Mouse (Mus musculus) lung, adult 18-20 months (tissue): ENCODE measurements around the gene Scd3.

Experiments
- DNase-seq, 2 experiments: peaks; one replicate each; pipeline ENCODE4 v3.0.0; 2022; ENCODE audit warnings: mixed read lengths in 2 of 2

Scd3 gene

DNA sequence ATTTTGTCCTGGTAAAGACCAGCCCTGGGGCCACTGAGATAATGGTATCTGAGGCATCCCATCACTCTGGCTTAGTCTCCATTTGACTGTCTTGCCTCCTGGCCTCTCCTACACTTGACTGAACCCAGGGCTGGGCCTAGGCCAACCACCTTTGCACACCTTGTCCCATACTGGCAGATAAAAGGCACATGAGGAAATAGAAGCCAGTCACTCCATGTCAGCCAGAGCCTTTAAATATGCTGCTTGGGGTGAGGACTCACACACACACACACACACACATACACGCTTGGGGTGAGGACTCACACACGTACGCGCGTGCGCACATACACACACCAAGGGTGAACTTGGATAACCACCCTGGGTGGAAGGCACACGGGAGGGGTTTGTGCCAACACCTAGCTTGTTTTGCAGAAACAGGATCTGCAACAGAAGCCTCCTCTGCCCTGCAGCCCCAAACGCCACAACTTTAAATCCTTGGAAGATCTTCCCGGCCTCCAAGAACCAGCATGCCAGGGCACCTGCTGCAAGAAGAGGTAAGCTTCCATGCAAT, at the start of gene Scd3:
TSS of gene Scd3 (plus strand) at position 255 of the 550 bp plus-strand sequence.
- DNase-seq, result no peak

DNA sequence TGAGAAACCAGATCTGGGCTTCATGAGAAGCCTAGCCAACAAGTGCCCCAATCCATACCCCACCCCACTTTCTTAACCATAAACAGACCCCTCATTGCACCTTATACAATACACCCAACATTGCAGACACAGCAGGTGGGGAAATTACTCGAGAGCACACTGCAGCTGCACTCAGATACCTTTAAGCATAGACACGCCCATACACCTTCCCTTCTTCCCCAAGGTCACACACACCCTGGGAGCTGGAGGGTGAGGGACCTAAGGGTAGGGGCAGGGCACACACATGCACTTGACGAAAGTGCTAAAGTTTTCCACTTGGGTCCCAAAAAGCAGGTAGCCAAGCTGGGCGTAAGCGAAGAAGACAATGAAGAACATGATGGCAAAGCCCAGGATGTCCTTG, 49.3 kb upstream of the Scd3 start:
- DNase-seq, result no peak

DNA sequence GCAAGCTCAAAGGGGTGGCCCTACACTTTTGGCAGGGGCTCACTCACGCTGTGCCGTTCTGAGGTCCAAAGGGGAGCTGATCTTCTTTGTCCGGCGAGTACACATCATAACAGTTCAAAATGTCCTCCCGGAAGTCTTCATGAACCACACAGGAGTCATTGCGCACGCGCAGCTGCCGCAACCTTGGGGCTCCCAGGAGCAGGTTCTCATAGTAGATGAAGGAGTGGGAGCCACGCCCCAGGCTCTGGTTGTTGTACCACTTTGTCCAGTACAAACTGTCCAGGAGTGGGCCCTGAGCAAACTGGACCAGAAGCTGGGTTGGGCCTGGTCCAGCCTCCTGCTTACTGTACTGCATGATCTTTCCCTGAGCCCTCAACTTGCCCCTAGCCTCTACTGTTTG, 46.1 kb upstream of the Scd3 start:
- no peak for DNase-seq

DNA sequence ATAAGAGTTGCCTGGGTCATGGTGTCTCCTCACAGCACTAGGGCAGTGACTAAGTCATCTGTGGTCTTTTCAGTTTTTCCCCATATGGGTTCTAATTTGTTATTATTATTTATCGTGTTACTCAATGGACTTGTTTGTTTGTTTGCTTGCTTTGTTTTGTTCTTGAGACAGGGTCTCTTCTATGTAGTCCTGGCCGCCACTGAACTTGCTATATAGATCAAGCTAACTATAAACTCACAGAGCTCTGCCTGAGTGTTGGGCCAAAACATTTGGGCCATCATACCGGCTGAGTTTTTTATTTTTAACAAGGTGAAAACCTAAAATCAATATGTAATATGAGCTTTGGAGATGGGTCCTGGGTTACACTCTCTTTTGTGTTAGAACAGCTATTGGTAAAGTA, 43.7 kb upstream of the Scd3 start:
- no peak for DNase-seq

DNA sequence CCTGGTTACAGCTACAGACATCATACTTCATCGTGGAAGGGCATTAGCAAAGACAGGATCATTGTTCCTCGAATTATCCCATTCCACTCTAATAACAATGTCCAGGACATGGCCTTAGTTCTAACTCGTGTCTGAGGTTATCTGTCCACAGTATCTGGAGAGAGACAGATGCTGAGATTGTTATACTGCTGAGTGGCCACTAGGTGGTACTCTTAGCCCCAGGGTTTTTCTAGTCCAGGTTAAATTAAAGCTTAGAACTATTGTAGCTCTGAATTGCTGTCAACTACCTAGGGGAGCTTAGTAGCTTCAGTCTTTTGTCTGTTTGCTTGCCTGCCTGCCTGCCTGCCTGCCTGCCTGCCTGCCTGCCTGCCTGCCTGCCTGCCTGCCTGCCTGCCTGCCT, 41.6 kb upstream of the Scd3 start:
- no peak for DNase-seq

DNA sequence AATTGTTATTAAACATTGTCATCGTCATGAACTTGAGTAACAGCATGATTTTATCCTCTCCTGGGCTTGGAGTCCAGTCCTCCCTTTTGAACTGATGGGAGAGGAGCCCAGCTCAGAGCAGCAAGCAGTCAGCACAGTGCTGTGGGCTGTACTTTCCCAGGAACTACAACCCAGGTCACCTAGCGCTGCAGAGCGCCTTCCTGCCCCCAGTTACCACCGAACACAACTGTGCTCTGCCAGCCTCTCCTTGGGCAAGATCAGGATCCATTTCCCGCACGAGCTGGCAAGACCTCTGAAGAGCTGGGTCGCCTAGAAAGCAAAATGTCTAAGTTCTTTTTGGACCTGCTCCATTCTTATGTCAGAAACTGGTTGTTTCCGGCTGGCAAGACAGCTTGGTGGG, 28.2 kb upstream of the Scd3 start:
- DNase-seq, result no peak

DNA sequence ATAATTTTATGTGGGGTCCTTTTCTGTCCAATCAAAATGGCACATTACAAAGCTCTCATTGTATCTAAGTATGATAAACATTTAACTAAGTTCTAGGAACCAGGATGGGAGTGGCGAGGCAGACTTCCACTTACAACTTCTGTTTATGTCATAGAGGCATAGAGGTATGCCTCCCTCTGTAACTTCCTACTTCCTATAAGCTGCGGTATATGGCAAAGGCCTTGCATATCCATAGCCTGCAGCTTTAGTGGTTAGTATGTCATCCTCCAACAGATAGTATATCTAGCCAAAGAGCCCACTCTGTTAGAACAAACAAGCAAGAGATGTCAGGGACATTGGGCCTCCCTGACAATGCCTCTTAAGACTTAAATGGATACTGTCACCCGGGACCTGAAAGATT, 26.3 kb upstream of the Scd3 start:
- no peak for DNase-seq

DNA sequence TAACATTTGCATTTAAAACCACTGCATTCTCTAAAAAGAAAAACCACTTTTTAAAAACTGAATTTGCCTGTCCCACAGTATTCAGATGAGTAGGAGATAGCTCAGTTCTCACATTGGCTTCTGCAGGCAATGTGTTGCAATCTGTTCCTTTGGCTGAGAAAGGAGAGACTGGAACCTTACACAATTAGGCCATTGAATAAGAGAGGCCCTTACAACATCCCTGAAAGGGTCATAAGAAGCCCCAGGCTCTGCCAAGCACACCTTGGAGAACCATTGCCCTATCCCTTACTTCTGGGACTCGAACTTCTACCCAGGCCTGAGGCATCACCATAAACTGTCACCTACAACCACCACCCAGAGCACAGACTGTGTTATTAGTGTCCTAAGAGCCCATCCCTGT, 22.6 kb upstream of the Scd3 start:
- DNase-seq, result no peak

DNA sequence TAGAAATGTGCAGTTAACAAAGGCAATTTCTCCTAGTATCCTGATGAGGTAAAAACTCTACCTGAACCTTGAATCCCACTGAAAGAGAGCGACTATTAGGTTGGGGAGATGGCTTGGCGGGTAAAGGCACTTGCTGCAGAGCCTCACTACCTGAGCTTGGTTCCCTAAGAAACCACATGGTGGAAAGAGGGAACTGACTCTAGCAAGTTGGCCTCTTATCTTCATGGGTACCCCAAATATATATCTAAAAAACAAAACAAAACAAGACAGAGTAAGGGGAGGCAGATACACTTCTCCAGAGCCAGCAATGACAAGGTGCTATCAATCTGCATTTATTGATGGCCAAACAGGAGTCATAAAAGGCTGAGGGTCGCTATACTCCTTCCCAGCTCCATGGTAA, 19.1 kb upstream of the Scd3 start:
- DNase-seq, result no peak

DNA sequence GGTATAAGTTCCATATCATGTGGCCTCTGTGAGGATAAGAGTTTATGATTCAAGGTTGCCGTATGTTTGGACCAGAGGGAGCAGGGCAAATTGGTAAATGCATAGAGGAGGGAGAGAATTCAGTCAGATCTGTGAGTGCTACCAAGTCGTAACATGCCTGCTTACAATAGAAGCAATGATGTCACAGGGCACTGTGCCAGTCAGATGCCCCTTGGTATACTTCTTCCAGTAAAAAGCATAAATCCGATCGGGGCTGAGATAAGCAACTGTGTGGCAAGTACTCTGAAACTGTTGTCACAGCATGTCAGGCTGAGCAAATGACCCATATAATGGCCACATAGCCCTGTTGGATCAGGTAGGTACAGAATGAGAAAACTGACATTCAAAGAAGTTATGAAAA, 14.0 kb upstream of the Scd3 start:
- no peak for DNase-seq

DNA sequence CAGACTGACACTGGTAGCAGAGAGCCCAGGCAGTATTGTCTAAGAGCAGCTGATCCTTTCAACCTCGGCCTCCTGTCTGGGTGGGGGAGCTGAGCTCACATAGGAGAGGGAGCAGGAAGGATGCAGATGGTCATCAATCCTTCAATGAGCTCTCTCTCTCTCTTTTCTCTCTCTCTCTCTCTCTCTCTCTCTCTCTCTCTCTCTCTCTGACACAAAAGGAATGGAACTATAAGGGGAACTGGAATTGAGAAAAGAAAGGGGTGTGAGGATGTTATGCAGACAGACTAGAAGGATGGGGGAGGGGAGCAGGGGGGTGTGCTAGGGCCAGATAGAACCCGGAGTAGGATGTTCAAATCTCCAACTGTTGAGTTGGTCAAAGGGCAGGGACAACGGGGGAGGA, 10.7 kb upstream of the Scd3 start, which contains the start of gene Pkd2l1:
TSS of gene Pkd2l1 (minus strand) at position 101 of the 400 bp plus-strand sequence.
- DNase-seq, result no peak

DNA sequence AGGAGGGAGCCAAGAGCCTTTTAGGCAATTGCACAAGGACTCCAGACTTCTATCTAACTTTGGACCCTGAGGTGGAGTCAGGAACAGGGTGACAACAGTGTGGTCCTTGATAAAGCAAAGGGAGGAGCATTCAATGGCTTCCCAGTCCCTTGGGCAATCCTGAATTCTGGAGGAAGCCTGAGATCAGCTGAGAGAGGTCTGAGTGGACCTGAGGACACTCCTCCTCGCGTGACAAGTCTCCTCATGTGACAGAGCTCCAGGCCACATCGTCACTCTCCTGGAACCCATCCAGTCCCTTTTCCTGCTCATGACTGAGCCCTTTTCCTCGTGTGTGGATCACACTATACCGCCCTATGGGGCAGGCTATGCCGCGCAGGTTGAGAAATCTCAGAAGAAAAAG, 9.2 kb upstream of the Scd3 start:
- DNase-seq, result peak; percentile 69 to 71

DNA sequence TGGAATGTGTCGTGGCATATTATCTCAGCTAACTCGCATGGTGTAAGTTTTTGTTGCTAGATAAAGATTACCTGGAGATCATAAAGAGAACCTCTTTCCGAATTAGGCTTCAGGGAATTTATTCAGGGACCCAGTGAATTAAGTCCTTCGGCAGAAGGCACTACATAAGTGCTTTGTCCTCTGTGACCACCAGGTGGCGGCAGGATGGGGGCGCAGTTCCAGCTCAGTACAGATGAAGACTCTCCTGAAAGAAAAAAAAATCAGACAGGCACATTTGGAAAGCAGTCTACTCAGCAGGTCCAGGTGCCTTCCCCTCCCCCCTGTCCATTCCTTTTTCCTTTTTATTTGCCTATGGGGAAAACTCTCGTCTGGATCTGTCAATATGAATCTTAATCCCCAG, 7.9 kb upstream of the Scd3 start:
- peak; percentile 56 to 58 for DNase-seq

DNA sequence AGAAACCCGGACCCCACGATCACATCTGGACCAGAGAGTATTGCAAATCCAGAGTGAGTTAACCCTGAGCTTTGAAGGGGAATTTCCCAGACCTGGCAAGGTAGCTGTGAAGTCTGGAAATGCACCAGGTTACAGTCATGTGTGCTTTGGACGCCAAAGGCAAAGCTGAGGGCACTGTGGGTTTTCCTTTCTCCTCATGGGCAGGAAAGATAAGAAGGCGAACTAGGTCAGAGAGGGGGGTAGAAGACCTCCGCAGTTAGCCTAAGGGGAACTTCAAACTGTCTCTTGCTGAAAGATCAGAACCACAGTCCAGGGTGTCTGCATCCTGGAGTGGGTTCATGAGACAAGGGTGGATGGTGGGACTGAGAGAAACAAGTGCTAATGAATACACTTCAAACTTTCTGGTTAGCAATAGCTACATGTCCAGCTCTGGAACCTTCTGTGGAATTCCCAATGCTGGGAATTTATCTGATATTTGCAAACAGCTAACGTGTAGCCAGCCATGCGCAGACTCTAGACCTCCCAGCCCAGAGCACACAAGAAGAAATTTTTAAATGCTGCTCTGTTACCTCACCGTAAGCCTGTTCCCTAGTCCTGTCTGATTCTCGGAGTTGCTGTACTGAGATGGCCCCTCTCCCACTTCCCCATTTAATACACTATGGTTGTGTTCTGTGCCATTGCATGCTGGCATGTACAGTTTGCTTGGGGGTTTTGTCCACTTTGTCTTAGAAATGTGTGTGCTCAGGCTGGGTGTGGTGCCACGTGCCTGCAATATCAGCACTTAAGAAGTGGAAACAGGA, 5.8 kb upstream of the Scd3 start:
- no peak for DNase-seq

DNA sequence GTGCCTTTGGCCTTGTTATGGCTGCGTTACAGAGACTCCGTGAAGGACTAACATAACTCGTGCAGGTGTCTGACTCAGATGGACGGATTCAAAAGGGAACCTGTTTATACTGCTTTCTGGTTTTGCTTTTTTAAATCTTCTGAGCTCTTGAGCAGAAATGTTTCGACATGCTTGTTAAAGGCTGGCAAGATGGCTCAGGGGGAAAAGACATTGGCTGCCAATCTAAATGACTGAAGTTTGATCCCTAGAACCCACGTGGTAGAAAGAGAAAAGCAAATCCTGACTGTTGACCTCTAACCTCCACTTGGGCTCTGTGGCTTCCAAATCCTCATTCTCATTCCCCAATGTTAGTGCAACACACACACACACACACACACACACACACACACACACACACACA, 4.6 kb upstream of the Scd3 start:
- DNase-seq, result no peak

DNA sequence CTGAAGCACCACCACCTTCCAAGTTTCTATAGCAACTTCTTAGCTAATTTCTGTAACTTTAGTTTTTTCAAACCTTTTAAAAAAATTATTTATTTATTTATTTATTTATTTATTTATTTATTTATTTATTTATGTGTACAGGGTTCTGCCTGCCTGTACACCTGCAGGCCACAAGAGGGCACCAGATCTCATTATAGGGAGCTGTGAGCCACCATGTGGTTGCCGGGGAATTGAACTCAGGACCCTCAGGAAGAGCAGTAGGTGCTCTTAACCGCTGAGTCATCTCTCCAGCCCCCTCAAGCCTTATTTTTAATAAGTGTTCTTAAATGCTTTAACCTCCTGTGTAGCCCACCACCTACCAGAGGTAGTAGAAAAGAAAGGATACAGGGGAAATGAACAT, 4.1 kb upstream of the Scd3 start:
- no peak for DNase-seq

DNA sequence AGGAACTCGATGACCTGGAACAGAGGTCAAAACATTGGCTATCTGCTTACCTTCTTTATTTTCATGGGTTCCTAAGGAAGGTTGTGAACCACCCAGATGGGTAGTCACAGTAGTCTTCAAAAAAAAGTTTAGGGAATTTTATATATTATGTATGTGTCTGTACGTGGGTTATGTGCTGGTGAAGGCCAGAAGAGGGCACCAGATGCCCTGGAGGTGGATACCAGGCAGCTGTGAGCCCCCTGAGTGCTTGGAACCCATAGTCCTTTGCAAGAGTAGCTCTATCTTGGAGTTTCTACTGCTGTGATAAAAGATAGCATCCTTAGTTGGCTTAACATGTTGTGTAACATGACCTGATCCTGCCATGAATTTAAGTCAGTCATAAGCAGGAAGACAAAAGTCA, 4.0 kb downstream of the Scd3 start:
- DNase-seq, result no peak

DNA sequence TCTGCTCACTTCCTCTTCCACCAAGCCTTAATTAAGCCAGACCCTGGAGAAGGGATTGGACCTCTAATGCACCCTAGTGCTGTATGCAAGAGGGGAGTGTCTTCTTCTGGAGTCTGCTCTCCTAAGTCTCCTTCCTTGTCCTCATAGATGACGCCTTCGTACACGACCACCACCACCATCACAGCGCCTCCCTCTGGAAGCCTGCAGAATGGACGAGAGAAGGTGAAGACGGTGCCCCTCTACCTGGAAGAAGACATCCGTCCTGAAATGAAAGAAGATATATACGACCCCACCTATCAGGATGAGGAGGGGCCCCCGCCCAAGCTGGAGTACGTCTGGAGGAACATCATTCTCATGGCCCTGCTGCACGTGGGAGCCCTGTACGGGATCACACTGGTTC, 12.2 kb downstream of the Scd3 start:
- no peak for DNase-seq

DNA sequence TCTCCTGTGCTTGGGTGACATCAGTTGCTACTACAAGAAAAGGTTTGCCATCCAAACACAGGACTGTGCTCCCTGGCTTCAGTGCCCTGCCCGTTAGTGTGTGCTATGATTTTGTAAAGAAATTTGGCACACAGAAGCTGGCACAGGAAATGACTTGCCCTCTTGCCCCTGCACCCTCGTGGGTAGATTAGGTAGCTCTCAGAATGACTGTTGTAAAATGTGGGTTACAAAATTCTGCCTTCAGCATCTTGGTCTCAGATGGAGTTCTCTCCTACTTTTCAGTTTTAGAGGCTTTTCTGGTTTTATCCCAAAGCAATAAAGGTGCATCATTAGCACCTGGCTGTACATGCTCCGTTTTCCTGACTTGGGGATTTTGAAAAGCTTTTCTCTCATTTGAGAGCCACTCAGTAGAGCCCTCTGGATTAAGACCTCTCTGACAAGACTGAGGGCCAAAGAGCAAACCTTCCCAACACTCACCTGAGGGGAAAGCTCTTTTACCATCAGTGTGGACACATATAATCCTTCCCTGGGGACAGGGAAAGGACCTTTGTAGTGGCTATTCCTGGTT, 15.0 kb downstream of the Scd3 start:
- DNase-seq, result no peak

DNA sequence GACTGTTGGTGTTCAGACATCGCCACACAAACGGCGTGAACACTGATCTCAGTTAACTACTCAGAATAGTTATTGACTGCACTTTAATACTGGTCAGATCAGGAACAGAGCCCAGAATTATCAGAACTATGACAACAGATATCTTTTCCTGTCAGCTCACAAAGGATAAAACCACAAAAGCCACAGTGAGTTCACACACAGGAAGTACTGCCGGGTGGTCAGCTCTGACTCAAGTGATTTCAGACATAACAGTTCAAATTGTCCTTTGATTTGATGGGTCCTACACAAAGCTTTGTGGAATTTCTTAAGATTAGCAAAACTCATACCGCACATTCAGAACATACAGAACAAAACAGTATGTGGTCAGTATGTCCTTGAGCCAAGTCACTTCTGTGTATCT, 22.7 kb downstream of the Scd3 start:
- DNase-seq, result no peak

DNA sequence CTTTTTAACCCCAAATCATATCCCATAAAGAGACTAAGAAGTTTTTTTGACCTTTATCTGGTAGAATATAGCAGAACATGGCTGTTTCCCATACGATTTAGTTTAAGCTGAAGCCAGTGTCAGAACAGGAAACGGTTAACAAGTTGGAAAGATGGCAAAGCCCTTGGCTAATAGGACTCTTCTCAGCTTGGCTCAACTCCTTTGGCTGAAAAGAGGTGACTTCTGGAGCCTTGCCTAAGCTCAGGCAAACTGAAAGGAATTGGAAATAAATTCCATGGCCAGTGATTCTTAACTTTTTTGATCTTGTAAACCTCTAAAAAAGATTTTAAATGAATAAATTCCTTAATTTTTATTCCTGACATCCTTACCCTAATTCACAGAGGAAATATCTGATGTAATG, 26.7 kb downstream of the Scd3 start:
- no peak for DNase-seq

DNA sequence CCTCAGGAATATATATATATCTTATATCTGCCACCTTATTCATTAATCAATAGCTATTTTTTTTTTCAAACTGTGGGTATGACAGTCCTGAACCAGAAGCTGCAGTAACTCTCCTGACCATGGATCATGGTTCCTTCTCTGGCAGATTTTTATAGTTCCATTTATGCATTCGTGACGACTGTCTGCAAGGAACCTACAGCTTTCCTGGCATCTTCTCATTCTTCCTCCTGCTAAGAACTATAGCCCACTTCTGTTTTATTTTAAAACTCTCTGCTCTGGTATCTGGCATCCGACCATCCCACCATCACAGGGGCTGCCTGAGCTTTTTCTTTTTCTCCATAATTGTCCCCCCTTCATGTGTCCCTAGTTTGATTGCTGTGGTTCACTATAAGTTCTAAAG, 27.1 kb downstream of the Scd3 start:
- no peak for DNase-seq

DNA sequence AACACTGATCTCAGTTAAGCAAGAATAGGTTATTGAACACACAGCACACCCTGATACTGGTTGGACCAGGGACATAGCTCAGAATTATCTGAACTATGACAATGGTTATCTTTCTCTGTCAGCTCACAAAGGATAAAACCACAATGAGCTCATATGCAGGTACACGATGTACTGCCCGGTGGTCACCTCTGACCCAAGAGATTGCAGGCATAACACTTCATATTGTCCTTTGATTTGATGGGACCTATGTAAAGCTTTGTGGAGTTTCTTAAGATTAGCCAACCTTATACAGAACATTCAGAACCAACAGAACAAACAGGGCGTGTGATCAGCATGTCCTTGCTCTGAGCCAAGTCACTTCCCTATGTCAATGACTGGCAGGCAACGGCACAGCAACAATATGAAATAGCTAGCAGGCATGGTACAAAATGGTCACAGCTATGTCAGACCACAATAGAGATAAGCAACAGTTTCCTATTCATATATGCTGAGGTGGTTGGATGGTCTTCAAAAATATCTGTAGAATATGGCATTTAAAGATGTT, 28.6 kb downstream of the Scd3 start:
- no peak for DNase-seq

DNA sequence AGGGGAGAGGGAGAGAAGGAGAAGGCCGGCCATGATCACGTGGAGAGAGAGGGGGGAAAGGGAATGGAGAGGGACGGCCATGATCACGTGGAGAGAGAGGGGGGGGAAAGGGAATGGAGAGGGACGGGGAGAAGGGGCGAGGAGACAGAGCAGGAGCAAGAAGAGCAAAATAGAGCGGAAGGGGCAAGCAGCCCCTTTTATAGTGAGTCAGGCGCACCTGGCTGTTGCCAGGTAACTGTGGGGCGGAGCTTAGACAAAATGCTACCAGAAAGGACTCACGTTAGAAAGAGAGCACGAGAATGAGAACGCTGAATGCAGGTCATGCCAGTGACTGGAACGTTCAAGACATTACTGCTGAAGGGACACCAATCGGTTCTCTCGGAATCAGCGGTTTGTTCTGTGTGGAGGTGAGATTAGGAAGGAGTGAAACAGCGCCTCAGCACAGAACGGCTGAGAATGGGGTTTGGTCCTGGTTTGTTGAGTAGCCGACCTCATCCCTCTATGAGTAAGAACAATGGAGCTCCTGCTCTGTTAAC, 34.5 kb downstream of the Scd3 start:
- peak in 1 of 2 experiments; percentile 28 for DNase-seq
